Mouse (Mus musculus): Measurements from ENCODE around the gene Gm14862. TPM values are rescaled to one million over a fixed set of nuclear protein-coding genes. Genes with fewer than 3 reads are reported as not detected.
A peak's percentile ranks its signal among the peaks of the same experiment; 100 is the strongest.

The Gm14862 gene
- polyA plus RNA-seq, 1 experiment from 2014 or later: 3.8 TPM

DNA sequence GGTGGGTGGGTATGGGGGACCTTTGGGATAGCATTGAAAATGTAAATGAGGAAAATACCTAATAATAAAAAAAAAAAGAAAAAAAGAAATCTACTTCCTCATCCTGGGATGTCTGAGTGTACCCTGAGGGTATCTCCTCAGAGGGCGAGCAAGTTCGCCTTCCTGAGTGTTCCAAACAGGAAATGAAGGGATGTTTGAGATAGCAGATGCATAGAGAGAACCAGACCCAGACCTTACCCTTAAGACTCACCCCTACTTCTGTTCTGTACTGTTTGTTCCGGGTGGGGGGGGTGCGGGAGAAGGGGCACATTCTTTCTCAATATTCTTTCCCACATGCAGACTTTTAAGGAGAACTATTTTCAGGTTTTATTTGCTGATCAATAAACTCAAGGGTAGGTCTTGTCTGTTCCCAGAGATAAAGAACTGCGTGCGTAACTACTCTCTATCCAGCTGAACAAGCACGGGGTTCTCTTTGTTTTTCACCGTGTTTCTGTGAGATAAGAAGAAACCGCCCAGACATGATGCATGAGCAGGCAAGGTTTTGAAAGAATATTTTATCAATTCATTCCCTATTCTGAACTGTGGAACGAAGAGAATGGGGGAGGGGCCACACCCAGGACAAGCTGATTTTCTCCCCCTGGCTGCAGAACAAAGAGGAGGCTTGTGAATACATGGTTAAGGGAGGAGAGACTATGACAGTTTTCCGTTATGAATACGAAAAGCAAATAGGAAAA lies 11.9 kb downstream of the Gm14862 start:
- Histone ChIP-seq H3K4me2 (ENCODE audit: low read depth, low read length) (peak overlapping the region; percentile 50), H3K27me3 (ENCODE audit: control insufficient read depth, insufficient read depth, low read depth, low read length) (no peaks in the 10 kb centered on the region), H3K36me3 (ENCODE audit: control insufficient read depth, insufficient read depth) (no peaks in the 10 kb centered on the region), H3K27ac (ENCODE audit: low read length) (peak overlapping the region; percentile 89), H3K9ac (ENCODE audit: low read depth, low read length) (peak overlapping the region; percentile 41; the same call in 1 of the 2 replicates), H3K4me1 (ENCODE audit: control insufficient read depth, low read depth, low read length) (peaks cover 26% of the 10 kb centered on the region), H3K9me3 (replicated peaks; ENCODE audit: control insufficient read depth, low read length) (no peaks in the 10 kb centered on the region), H3K4me3 (ENCODE audit: low read depth, low read length) (peak overlapping the region; percentile 29)
- WGBS (ENCODE audit: insufficient replicate concordance): 20% methylated on average over 12 of the region's 12 CpGs
- peak; percentile 97 for ATAC-seq (ENCODE audit: low read depth)

GRCm38 (mm10) chrX:9243381-9243864 lies 13.3 kb downstream of the Gm14862 start:
- no peaks in the 10 kb centered on the region for H3K9me3 ChIP-seq (replicated peaks; ENCODE audit: control insufficient read depth, low read length)
- ATAC-seq (ENCODE audit: low read depth): no peak; the same call in 1 of the 2 replicates
- peak overlapping the region; percentile 47 for H3K27ac ChIP-seq (ENCODE audit: low read length)
- 40% methylated on average over 8 of the region's 8 CpGs for WGBS (ENCODE audit: insufficient replicate concordance)
- H3K27me3 ChIP-seq (ENCODE audit: control insufficient read depth, insufficient read depth, low read depth, low read length): no peaks in the 10 kb centered on the region
- peak overlapping the region; percentile 29; the same call in 1 of the 2 replicates for H3K9ac ChIP-seq (ENCODE audit: low read depth, low read length)
- no peak overlapping the region for H3K4me2 ChIP-seq (ENCODE audit: low read depth, low read length)
- H3K4me1 ChIP-seq (ENCODE audit: control insufficient read depth, low read depth, low read length): peaks cover 26% of the 10 kb centered on the region
- H3K36me3 ChIP-seq (ENCODE audit: control insufficient read depth, insufficient read depth): no peaks in the 10 kb centered on the region
- no peak overlapping the region for H3K4me3 ChIP-seq (ENCODE audit: low read depth, low read length)

DNA sequence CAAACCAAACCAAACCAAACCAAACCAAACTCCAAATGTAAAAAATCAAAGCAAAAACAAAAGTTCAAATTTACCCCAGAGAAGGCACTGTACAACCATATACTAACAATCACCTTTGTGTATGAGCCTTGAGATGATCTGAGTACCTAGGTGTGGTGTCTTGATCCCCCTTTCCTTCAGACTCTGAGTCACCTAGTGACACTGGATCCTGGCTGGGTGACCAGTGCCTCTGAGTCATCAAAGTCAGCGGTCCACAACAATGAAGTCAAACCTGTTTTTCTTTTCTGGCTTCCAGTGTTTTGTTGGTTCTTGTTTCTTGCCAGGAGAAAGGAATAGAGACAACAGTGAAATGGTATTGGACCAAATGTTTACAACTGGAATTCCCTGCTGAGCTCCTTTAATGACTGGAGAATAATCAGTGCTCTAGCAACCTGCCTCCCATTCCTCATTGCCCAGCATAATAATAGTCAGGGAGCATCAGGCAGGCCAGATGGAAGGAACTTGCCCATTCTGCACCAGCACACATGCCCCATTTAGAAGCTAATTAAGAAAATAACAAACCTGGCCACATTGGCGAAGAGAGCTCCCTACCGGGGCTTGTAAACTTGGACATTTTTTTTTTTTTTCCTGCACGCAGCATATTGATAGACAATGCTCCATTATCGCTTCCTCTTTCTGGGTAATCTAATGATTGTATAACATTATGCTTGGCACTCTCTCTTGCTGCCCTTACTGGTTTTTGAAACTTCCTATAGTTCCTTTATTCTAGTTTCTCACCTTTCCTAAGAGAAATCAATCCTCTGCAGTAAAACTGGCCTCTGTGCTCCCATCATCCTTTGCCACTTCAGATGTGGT lies 15.7 kb downstream of the Gm14862 start:
- H3K4me2 ChIP-seq (ENCODE audit: low read depth, low read length): no peak overlapping the region
- no peaks in the 10 kb centered on the region for H3K27me3 ChIP-seq (ENCODE audit: control insufficient read depth, insufficient read depth, low read depth, low read length)
- no peak for ATAC-seq (ENCODE audit: low read depth)
- H3K4me3 ChIP-seq (ENCODE audit: low read depth, low read length): no peak overlapping the region
- 64% methylated on average over 5 of the region's 5 CpGs for WGBS (ENCODE audit: insufficient replicate concordance)
- H3K9ac ChIP-seq (ENCODE audit: low read depth, low read length): no peak overlapping the region
- no peaks in the 10 kb centered on the region for H3K9me3 ChIP-seq (replicated peaks; ENCODE audit: control insufficient read depth, low read length)
- peaks cover 23% of the 10 kb centered on the region for H3K4me1 ChIP-seq (ENCODE audit: control insufficient read depth, low read depth, low read length)
- H3K27ac ChIP-seq (ENCODE audit: low read length): no peak overlapping the region
- H3K36me3 ChIP-seq (ENCODE audit: control insufficient read depth, insufficient read depth): no peaks in the 10 kb centered on the region

- no peak overlapping the region for H3K4me2 ChIP-seq (ENCODE audit: low read depth, low read length)
- H3K9ac ChIP-seq (ENCODE audit: low read depth, low read length): no peak overlapping the region
- H3K4me1 ChIP-seq (ENCODE audit: control insufficient read depth, low read depth, low read length): no peaks in the 10 kb centered on the region; the same call in 1 of the 2 replicates
- H3K27me3 ChIP-seq (ENCODE audit: control insufficient read depth, insufficient read depth, low read depth, low read length): no peaks in the 10 kb centered on the region
- H3K27ac ChIP-seq (ENCODE audit: low read length): no peak overlapping the region
- no peaks in the 10 kb centered on the region for H3K9me3 ChIP-seq (replicated peaks; ENCODE audit: control insufficient read depth, low read length)
- H3K36me3 ChIP-seq (ENCODE audit: control insufficient read depth, insufficient read depth): no peaks in the 10 kb centered on the region
- H3K4me3 ChIP-seq (ENCODE audit: low read depth, low read length): no peak overlapping the region
- no peak for ATAC-seq (ENCODE audit: low read depth)
- 50% methylated on average over 2 of the region's 2 CpGs for WGBS (ENCODE audit: insufficient replicate concordance)
Observed at GRCm38 (mm10) chrX:9227105-9227504, 29.6 kb downstream of the Gm14862 start.

DNA sequence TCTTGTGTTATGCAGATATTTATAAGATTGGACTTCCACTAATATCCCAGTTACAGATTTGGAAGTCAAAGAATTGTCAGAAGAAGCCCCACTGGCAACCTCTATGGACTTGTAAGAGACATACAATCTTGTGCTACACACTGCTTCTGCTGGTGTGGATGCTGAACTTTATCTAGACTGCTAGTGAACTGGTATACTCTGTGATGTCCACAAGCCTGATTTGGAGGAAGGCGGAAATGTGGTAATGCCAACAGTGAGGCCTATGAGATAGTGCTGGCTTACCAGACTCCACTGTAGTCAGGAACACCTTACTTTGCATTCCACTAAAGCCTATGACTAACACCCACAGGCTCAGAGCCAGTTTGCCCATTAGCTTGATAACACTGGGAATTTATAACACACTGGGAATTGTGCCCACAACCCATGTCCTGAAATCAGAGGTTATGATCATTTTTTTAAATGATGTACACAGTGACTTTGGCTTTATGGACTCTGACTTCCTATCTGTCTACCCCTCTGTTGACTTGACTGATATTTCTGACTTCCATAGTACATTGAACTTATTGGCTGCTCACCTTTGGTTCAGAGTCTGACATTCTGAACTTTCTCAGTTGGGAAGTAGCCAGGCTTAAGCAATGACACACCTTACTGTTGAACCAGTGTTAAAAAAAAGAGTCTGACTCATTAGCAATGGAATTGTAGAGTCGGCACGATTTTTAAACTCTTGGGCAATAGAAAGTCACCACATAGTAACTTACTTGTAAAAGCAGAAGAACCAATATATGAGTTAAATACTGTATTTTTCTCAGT lies 34.1 kb downstream of the Gm14862 start:
- no peak overlapping the region for H3K4me2 ChIP-seq (ENCODE audit: low read depth, low read length)
- no peaks in the 10 kb centered on the region; the same call in 1 of the 2 replicates for H3K4me1 ChIP-seq (ENCODE audit: control insufficient read depth, low read depth, low read length)
- no peaks in the 10 kb centered on the region for H3K27me3 ChIP-seq (ENCODE audit: control insufficient read depth, insufficient read depth, low read depth, low read length)
- no peaks in the 10 kb centered on the region for H3K9me3 ChIP-seq (replicated peaks; ENCODE audit: control insufficient read depth, low read length)
- 71% methylated on average over 3 of the region's 3 CpGs for WGBS (ENCODE audit: insufficient replicate concordance)
- H3K9ac ChIP-seq (ENCODE audit: low read depth, low read length): no peak overlapping the region
- H3K36me3 ChIP-seq (ENCODE audit: control insufficient read depth, insufficient read depth): no peaks in the 10 kb centered on the region
- no peak overlapping the region for H3K4me3 ChIP-seq (ENCODE audit: low read depth, low read length)
- H3K27ac ChIP-seq (ENCODE audit: low read length): no peak overlapping the region
- peak; percentile 41 for ATAC-seq (ENCODE audit: low read depth)

- no peak overlapping the region for H3K4me2 ChIP-seq (ENCODE audit: low read depth, low read length)
- no peak overlapping the region; the same call in 1 of the 2 replicates for H3K27ac ChIP-seq (ENCODE audit: low read length)
- H3K36me3 ChIP-seq (ENCODE audit: control insufficient read depth, insufficient read depth): no peaks in the 10 kb centered on the region
- WGBS (ENCODE audit: insufficient replicate concordance): 81% methylated on average over 4 of the region's 4 CpGs
- H3K4me1 ChIP-seq (ENCODE audit: control insufficient read depth, low read depth, low read length): no peaks in the 10 kb centered on the region; the same call in 1 of the 2 replicates
- no peak for ATAC-seq (ENCODE audit: low read depth)
- no peak overlapping the region for H3K9ac ChIP-seq (ENCODE audit: low read depth, low read length)
- no peaks in the 10 kb centered on the region for H3K27me3 ChIP-seq (ENCODE audit: control insufficient read depth, insufficient read depth, low read depth, low read length)
- no peak overlapping the region for H3K4me3 ChIP-seq (ENCODE audit: low read depth, low read length)
- no peaks in the 10 kb centered on the region for H3K9me3 ChIP-seq (replicated peaks; ENCODE audit: control insufficient read depth, low read length)
Observed at GRCm38 (mm10) chrX:9221736-9222135, 35.0 kb downstream of the Gm14862 start.

GRCm38 (mm10) chrX:9221206-9221605 lies 35.5 kb downstream of the Gm14862 start:
- Histone ChIP-seq H3K4me2 (ENCODE audit: low read depth, low read length) (no peak overlapping the region), H3K9ac (ENCODE audit: low read depth, low read length) (no peak overlapping the region), H3K9me3 (replicated peaks; ENCODE audit: control insufficient read depth, low read length) (no peaks in the 10 kb centered on the region), H3K4me3 (ENCODE audit: low read depth, low read length) (no peak overlapping the region), H3K36me3 (ENCODE audit: control insufficient read depth, insufficient read depth) (no peaks in the 10 kb centered on the region), H3K27me3 (ENCODE audit: control insufficient read depth, insufficient read depth, low read depth, low read length) (no peaks in the 10 kb centered on the region), H3K4me1 (ENCODE audit: control insufficient read depth, low read depth, low read length) (no peaks in the 10 kb centered on the region; the same call in 1 of the 2 replicates), H3K27ac (ENCODE audit: low read length) (no peak overlapping the region)
- 17% methylated on average over 6 of the region's 6 CpGs for WGBS (ENCODE audit: insufficient replicate concordance)
- peak; percentile 69 for ATAC-seq (ENCODE audit: low read depth)

DNA sequence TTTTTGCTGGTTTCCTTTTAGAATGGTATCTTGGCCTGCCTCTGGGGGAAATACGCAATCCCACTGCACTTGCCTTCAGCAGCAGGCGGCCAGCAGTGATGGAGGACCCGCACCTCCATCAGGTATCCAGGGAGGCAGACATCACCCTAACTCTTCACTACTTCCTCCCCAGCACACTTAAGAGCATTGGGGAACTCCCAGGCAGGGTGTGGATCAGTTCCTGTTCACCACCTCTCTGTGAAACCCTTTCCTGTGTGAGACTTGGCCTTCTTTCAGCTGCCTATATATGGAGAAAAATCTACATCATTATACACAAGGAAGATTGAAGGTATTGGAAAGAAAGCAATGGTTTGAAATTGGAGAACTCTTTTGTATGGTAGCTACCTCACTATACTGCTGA lies 37.1 kb downstream of the Gm14862 start:
- Histone ChIP-seq H3K36me3 (ENCODE audit: control insufficient read depth, insufficient read depth) (no peaks in the 10 kb centered on the region), H3K9ac (ENCODE audit: low read depth, low read length) (no peak overlapping the region), H3K9me3 (replicated peaks; ENCODE audit: control insufficient read depth, low read length) (no peaks in the 10 kb centered on the region), H3K27me3 (ENCODE audit: control insufficient read depth, insufficient read depth, low read depth, low read length) (no peaks in the 10 kb centered on the region), H3K27ac (ENCODE audit: low read length) (no peak overlapping the region), H3K4me3 (ENCODE audit: low read depth, low read length) (no peak overlapping the region), H3K4me2 (ENCODE audit: low read depth, low read length) (no peak overlapping the region), H3K4me1 (ENCODE audit: control insufficient read depth, low read depth, low read length) (no peaks in the 10 kb centered on the region; the same call in 1 of the 2 replicates)
- 80% methylated on average over 3 of the region's 3 CpGs for WGBS (ENCODE audit: insufficient replicate concordance)
- no peak for ATAC-seq (ENCODE audit: low read depth)

All from liver, embryonic 16.5 days (tissue).